Mouse (Mus musculus) hindbrain, embryonic 16.5 days (tissue): ENCODE results near the gene Spata25. TPM values are rescaled to one million over a fixed set of nuclear protein-coding genes. Genes with fewer than 3 reads are reported as not detected.

Experiments used
- ATAC-seq: fragments of 200-750 bp; cut with Nextera tagmentation; 2 replicates; pipeline ENCODE4 v1.8.0; 2017; ENCODE audit warnings: moderate TSS enrichment, moderate library complexity
- H3K27ac ChIP-seq: fragments of 300-500 bp; sonication (generic); 2 replicates; pipeline ENCODE4 v1.5.1; 2014; ENCODE audit warnings: low read depth, mild to moderate bottlenecking, control low read depth, low read length, moderate library complexity
- H3K27me3 ChIP-seq: fragments of 300-500 bp; sonication (generic); replicated peaks from 2 replicates; pipeline ENCODE4 v1.6.1; 2014; ENCODE audit warnings: low read length; ENCODE audit not compliant: control insufficient read depth, insufficient read depth
- H3K36me3 ChIP-seq: fragments of 300-500 bp; sonication (generic); 2 replicates; pipeline ENCODE4 v1.6.1; 2014; ENCODE audit warnings: mild to moderate bottlenecking, low read length, moderate library complexity, mixed read lengths; ENCODE audit not compliant: control insufficient read depth, insufficient read depth
- H3K4me1 ChIP-seq: fragments of 300-500 bp; sonication (generic); 2 replicates; pipeline ENCODE4 v1.6.1; 2014; ENCODE audit warnings: low read depth, low read length; ENCODE audit not compliant: control insufficient read depth, insufficient read depth
- H3K4me2 ChIP-seq: fragments of 300-500 bp; sonication (generic); 2 replicates; pipeline ENCODE4 v1.6.1; 2014; ENCODE audit warnings: mild to moderate bottlenecking, low read length, control low read depth, moderate library complexity
- H3K4me3 ChIP-seq: fragments of 300-500 bp; sonication (generic); 2 replicates; pipeline ENCODE4 v1.5.1; 2014; ENCODE audit warnings: mild to moderate bottlenecking, low read length, control low read depth, moderate library complexity
- H3K9ac ChIP-seq: fragments of 300-500 bp; sonication (generic); 2 replicates; pipeline ENCODE4 v1.6.1; 2014; ENCODE audit warnings: low read depth, mild to moderate bottlenecking, control low read depth, low read length, moderate library complexity
- H3K9me3 ChIP-seq: fragments of 300-500 bp; sonication (generic); 2 replicates; pipeline ENCODE4 v1.6.1; 2014; ENCODE audit warnings: mild to moderate bottlenecking, low read length, moderate library complexity; ENCODE audit not compliant: control insufficient read depth
- WGBS: fragments of 180-500 bp; shearing (Covaris S2); extraction: QIAGEN DNeasy Blood & Tissue Kit; methylation state at CpG from one replicate; pipeline ENCODE4 v1.1.7; 2014; 5-methylcytosine and 5-hydroxymethylcytosine counted together
- polyA plus RNA-seq: library from polyadenylated mRNA; unstranded; fragments of >200 nt; fragmentation: Nextera tagmentation; extraction: Ambion mirVana; gene quantifications from 2 replicates; pipeline ENCODE4 v1.2.1, GENCODE M21; 2015

The Spata25 gene
- polyA plus RNA-seq, 1 experiment from 2014 or later: not detected

- Histone ChIP-seq H3K9ac (no peak overlapping the region), H3K36me3 (no peaks in the 10 kb centered on the region), H3K4me3 (no peak overlapping the region), H3K27me3 (no peaks in the 10 kb centered on the region), H3K27ac (no peak overlapping the region), H3K4me2 (no peak overlapping the region), H3K9me3 (no peaks in the 10 kb centered on the region), H3K4me1 (peaks cover 17% of the 10 kb centered on the region)
- ATAC-seq: no peak
- 79% methylated on average over 7 of the region's 7 CpGs for WGBS
Observed at GRCm38 (mm10) chr2:164783926-164784581, 44.3 kb downstream of the Spata25 start.

DNA sequence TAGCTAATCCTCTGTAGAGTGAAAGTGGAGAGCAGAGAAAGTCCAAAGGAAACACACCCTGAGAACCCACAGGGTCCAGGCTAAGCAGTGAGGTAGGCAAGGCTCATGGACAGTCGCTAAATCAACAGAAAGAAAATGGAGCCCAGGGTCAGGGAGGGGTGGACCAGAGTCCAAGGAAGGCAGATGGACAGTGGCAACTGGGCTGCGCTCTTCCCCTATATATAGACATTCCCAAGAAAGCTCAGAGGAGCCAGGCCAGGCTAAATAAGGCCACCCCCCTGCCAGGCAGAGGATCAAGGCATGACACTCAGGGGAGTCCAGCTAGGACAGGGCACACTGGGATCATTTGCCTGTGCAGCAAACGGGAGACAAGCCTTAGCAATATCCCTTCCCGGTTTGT is 46.5 kb downstream of the Spata25 start:
- Histone ChIP-seq H3K27me3 (no peaks in the 10 kb centered on the region), H3K4me2 (no peak overlapping the region), H3K4me3 (no peak overlapping the region), H3K36me3 (no peaks in the 10 kb centered on the region), H3K4me1 (peaks cover 9% of the 10 kb centered on the region), H3K27ac (no peak overlapping the region), H3K9me3 (no peaks in the 10 kb centered on the region), H3K9ac (no peak overlapping the region)
- 77% methylated on average over 4 of the region's 4 CpGs for WGBS
- no peak for ATAC-seq

DNA sequence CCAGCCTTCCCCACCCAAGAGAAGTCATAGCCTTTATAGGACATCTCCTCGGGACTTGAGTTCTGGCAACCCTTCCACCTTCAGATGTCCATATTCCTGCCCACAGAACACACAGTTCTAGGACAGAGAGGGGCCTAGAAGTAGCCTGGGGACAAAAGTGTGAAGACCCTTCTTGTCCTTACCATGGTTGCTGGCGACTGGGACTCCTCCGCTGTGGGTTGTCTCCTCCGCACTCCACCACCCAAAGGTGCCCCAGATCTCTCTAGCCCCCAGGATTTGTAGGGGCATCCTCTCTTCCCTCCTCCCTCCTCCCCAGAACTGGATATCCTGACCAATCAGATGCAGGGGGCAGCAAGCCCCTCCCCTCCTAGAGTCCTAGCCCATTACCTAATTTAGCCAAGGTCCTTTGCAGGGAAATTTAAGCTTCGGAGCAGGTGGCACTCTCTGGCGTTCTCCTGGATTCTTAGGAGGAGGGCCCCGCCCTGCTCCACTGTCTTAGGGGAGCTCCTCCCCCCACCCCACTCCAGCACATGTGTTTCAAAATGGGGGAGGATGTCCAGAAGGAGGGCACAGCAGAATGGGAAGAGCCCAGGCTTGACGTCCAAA is 48.8 kb downstream of the Spata25 start, which contains the start of gene Tnnc2:
Gene Tnnc2 (minus strand): TSS at position 487 of the 606 bp plus-strand sequence.
- Histone ChIP-seq H3K27me3 (no peaks in the 10 kb centered on the region), H3K4me2 (no peak within 1 kb of the TSS), H3K4me3 (no peak within 1 kb of the TSS), H3K27ac (no peak within 1 kb of the TSS), H3K4me1 (no peaks in the 10 kb centered on the region), H3K36me3 (no peaks in the 10 kb centered on the region), H3K9me3 (no peaks in the 10 kb centered on the region), H3K9ac (no peak within 1 kb of the TSS)
- no peak for ATAC-seq
- WGBS: 70% methylated on average over 8 of the region's 8 CpGs

GRCm38 (mm10) chr2:164778809-164779208 is 49.5 kb downstream of the Spata25 start:
- Histone ChIP-seq H3K4me3 (no peak overlapping the region), H3K4me2 (no peak overlapping the region), H3K9me3 (no peaks in the 10 kb centered on the region), H3K27ac (no peak overlapping the region), H3K36me3 (no peaks in the 10 kb centered on the region), H3K9ac (no peak overlapping the region), H3K27me3 (no peaks in the 10 kb centered on the region), H3K4me1 (no peaks in the 10 kb centered on the region)
- ATAC-seq: no peak
- 88% methylated on average over 7 of the region's 7 CpGs for WGBS

- Histone ChIP-seq H3K27me3 (no peaks in the 10 kb centered on the region), H3K4me1 (no peaks in the 10 kb centered on the region), H3K9ac (no peak overlapping the region), H3K27ac (no peak overlapping the region), H3K36me3 (no peaks in the 10 kb centered on the region), H3K9me3 (no peaks in the 10 kb centered on the region), H3K4me2 (no peak overlapping the region), H3K4me3 (no peak overlapping the region)
- 94% methylated on average over 11 of the region's 11 CpGs for WGBS
- no peak for ATAC-seq
Observed at GRCm38 (mm10) chr2:164778015-164778287, 50.4 kb downstream of the Spata25 start.

- ATAC-seq: no peak
- no peak overlapping the region for H3K4me2 ChIP-seq
- no peaks in the 10 kb centered on the region for H3K9me3 ChIP-seq
- WGBS: 84% methylated on average over 30 of the region's 30 CpGs
- no peaks in the 10 kb centered on the region for H3K36me3 ChIP-seq
- H3K27me3 ChIP-seq: no peaks in the 10 kb centered on the region
- H3K9ac ChIP-seq: no peak overlapping the region
- no peaks in the 10 kb centered on the region for H3K4me1 ChIP-seq
- no peak overlapping the region for H3K27ac ChIP-seq
- no peak overlapping the region for H3K4me3 ChIP-seq
Observed at GRCm38 (mm10) chr2:164777246-164778014, 50.9 kb downstream of the Spata25 start.

GRCm38 (mm10) chr2:164776801-164777200 is 51.5 kb downstream of the Spata25 start:
- Histone ChIP-seq H3K4me1 (no peaks in the 10 kb centered on the region), H3K27ac (no peak overlapping the region), H3K9ac (no peak overlapping the region), H3K4me2 (no peak overlapping the region), H3K27me3 (no peaks in the 10 kb centered on the region), H3K4me3 (no peak overlapping the region), H3K36me3 (no peaks in the 10 kb centered on the region), H3K9me3 (no peaks in the 10 kb centered on the region)
- WGBS: 66% methylated on average over 17 of the region's 17 CpGs
- ATAC-seq: no peak

Other genes with a start within 250 kb of the Spata25 start
- gene Wfdc6a, start 243.1 kb downstream of the Spata25 start, polyA plus RNA-seq: 0.20 TPM in 2 replicates
- gene Eppin, start 234.9 kb downstream of the Spata25 start, polyA plus RNA-seq: not detected in 2 replicates
- not detected in 2 replicates for gene Wfdc6b, start 215.0 kb downstream of the Spata25 start, polyA plus RNA-seq
- gene Wfdc8, start 214.9 kb downstream of the Spata25 start, polyA plus RNA-seq: not detected in 2 replicates
- gene Wfdc16, start 189.7 kb downstream of the Spata25 start, polyA plus RNA-seq: not detected in 2 replicates
- gene Wfdc10, start 172.5 kb downstream of the Spata25 start, polyA plus RNA-seq: not detected in 2 replicates
- gene Wfdc9, start 172.0 kb downstream of the Spata25 start, polyA plus RNA-seq: not detected in 2 replicates
- gene Wfdc11, start 154.4 kb downstream of the Spata25 start, polyA plus RNA-seq: not detected in 2 replicates
- gene Wfdc13, start 143.4 kb downstream of the Spata25 start, polyA plus RNA-seq: 0.15 TPM in 1 of 2 replicates, not detected in the other
- not detected in 2 replicates for gene Spint4, start 130.0 kb downstream of the Spata25 start, polyA plus RNA-seq
- not detected in 2 replicates for gene Spint5, start 113.2 kb downstream of the Spata25 start, polyA plus RNA-seq
- gene Wfdc3, start 82.6 kb downstream of the Spata25 start, polyA plus RNA-seq: 1.6 and 1.7 TPM in 2 replicates
- 55.9 and 60.0 TPM in 2 replicates for gene Dnttip1, start 82.6 kb downstream of the Spata25 start, polyA plus RNA-seq
- gene Ube2c, start 58.6 kb downstream of the Spata25 start, polyA plus RNA-seq: 69.0 and 75.0 TPM in 2 replicates
- gene Tnnc2, start 48.6 kb downstream of the Spata25 start, polyA plus RNA-seq: 0.68 and 44.8 TPM in 2 replicates
- 45.3 and 47.5 TPM in 2 replicates for gene Snx21, start 42.7 kb downstream of the Spata25 start, polyA plus RNA-seq
- gene Acot8, start 23.7 kb downstream of the Spata25 start, polyA plus RNA-seq: 22.2 TPM in 2 replicates
- gene Zswim3, start 23.4 kb downstream of the Spata25 start, polyA plus RNA-seq: 16.4 and 17.1 TPM in 2 replicates
- gene Zswim1, start 5.9 kb downstream of the Spata25 start, polyA plus RNA-seq: 26.1 and 32.7 TPM in 2 replicates
- 108 and 114 TPM in 2 replicates for gene Ctsa, start 4.3 kb upstream of the Spata25 start, polyA plus RNA-seq
- gene Neurl2, start 4.9 kb upstream of the Spata25 start, polyA plus RNA-seq: 6.7 and 7.8 TPM in 2 replicates
- gene Pltp, start 29.2 kb upstream of the Spata25 start, polyA plus RNA-seq: 127 and 140 TPM in 2 replicates
- gene Pcif1, start 50.8 kb upstream of the Spata25 start, polyA plus RNA-seq: 71.3 and 77.6 TPM in 2 replicates
- 13.4 and 17.1 TPM in 2 replicates for gene Zfp335, start 83.2 kb upstream of the Spata25 start, polyA plus RNA-seq
- gene Mmp9, start 112.2 kb upstream of the Spata25 start, polyA plus RNA-seq: 22.5 and 29.3 TPM in 2 replicates
- 52.7 and 54.9 TPM in 2 replicates for gene Slc12a5, start 132.3 kb upstream of the Spata25 start, polyA plus RNA-seq
- gene Ncoa5, start 206.3 kb upstream of the Spata25 start, polyA plus RNA-seq: 83.8 and 90.0 TPM in 2 replicates
- gene Cd40, start 227.1 kb upstream of the Spata25 start, polyA plus RNA-seq: 6.1 and 7.9 TPM in 2 replicates